ENCODE assay signal across 16 mouse cellular contexts in the genomic region with DNA sequence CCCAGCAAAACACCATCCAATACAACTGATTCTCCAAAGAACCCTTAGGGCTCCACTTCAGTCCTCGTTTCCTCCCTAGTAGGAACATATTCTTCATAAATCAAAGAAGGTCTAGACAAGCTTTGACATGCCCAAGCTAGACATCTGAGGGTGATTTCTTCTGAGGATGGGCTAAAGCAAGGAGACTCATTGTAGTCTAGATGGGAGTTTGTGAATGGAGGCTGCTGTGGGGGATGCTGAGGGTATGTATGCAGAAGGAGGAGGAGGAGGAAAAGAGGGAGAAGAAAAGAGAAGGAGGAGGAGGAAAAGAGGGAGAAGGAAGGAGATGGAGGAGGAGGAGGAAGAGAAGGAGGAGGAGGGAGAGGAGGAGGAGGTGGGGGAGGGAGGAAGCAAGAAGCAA.
"Had no signal": no experiment of that assay in that cellular context is flagged by ENCODE, and none has a peak within 500 bp of the region (broad histone marks: within the 10 kb centered on the region; RNA-seq: fewer than 3 reads in every experiment).

No protein-coding gene starts in this region.

- H3K9me3 ChIP-seq: neural tube, embryonic 13.5 days; neural tube, embryonic 15.5 days; stomach, embryonic 15.5 days had no signal

- H3K36me3 ChIP-seq: neural tube, embryonic 13.5 days; neural tube, embryonic 15.5 days; stomach, embryonic 15.5 days had no signal

- H3K4me3 ChIP-seq: neural tube, embryonic 13.5 days; neural tube, embryonic 15.5 days; stomach, embryonic 15.5 days had no signal

- DNase-seq: retina, postnatal 1 day; right cerebral cortex, adult 18-20 months; right cerebral cortex, postnatal 14 days; right cerebral cortex, postnatal 25 days; right cerebral cortex, postnatal 4 days; spleen, adult 18-20 months; thymus, adult 18-20 months; thymus, adult 2 months; thymus, postnatal 14 days; thymus, postnatal 25 days; thymus, postnatal 36 days; thymus, postnatal 4 days had no signal

- H3K27me3 ChIP-seq: neural tube, embryonic 13.5 days; neural tube, embryonic 15.5 days; stomach, embryonic 15.5 days had no signal

- H3K27ac ChIP-seq: neural tube, embryonic 13.5 days; neural tube, embryonic 15.5 days; stomach, embryonic 15.5 days; stomach, postnatal 0 days had no signal

- H3K9ac ChIP-seq: neural tube, embryonic 13.5 days; neural tube, embryonic 15.5 days; stomach, embryonic 15.5 days had no signal

- H3K4me1 ChIP-seq: stomach, embryonic 15.5 days had no signal

- H3K4me2 ChIP-seq: neural tube, embryonic 13.5 days; neural tube, embryonic 15.5 days; stomach, embryonic 15.5 days had no signal
